Mouse (Mus musculus): ENCODE data around the gene Tssk3. TPM values are rescaled to one million over a fixed set of nuclear protein-coding genes. Genes with fewer than 3 reads are reported as not detected.

The Tssk3 gene
- total RNA-seq, 2 experiments from 2014 or later, result not detected

- TF ChIP-seq CTCF (IDR thresholded peaks at IDR 0.05), result no peak
- intact Hi-C loops (cut with DNase I), result loop anchor here (10.0 kb wide), 1 partner anchor 108 kb away; the partner anchor contains the start of genes Eif3i and Tmem234
- peak; percentile 39 for DNase-seq
- Histone ChIP-seq H3K4me3 (no peak overlapping the region), H3K27ac (no peak overlapping the region)
Measured at GRCm38 (mm10) chr4:129496631-129497030, 5.8 kb upstream of the Tssk3 start.

GRCm38 (mm10) chr4:129495672-129496562 is 5.1 kb upstream of the Tssk3 start:
- H3K27ac ChIP-seq, result no peak overlapping the region
- peak; percentile 19; the same call in 1 of the 2 replicates for TF ChIP-seq CTCF (IDR thresholded peaks at IDR 0.05)
- DNase-seq, result no peak
- intact Hi-C loops (cut with DNase I), result loop anchor here (10.0 kb wide), 1 partner anchor 109 kb away; the partner anchor contains the start of genes Eif3i and Tmem234
- no peak overlapping the region for H3K4me3 ChIP-seq

GRCm38 (mm10) chr4:129494681-129495080 is 3.9 kb upstream of the Tssk3 start:
- Histone ChIP-seq H3K4me3 (no peak overlapping the region), H3K27ac (no peak overlapping the region)
- intact Hi-C loops (cut with DNase I), result loop anchor here (10.0 kb wide), 1 partner anchor 110 kb away; the partner anchor contains the start of genes Eif3i and Tmem234
- peak; percentile 3; the same call in 1 of the 2 replicates for TF ChIP-seq CTCF (IDR thresholded peaks at IDR 0.05)
- DNase-seq, result no peak

GRCm38 (mm10) chr4:129481090-129481489 is 9.7 kb downstream of the Tssk3 start:
- Histone ChIP-seq H3K4me3 (no peak overlapping the region), H3K27ac (no peak overlapping the region)
- DNase-seq, result no peak
- intact Hi-C loops (cut with DNase I), result no loop called here
- TF ChIP-seq CTCF (IDR thresholded peaks at IDR 0.05), result no peak

GRCm38 (mm10) chr4:129479863-129480262 is 11.0 kb downstream of the Tssk3 start:
- no peak overlapping the region for H3K4me3 ChIP-seq
- intact Hi-C loops (cut with DNase I), result no loop called here
- H3K27ac ChIP-seq, result no peak overlapping the region
- TF ChIP-seq CTCF (IDR thresholded peaks at IDR 0.05), result no peak
- DNase-seq, result no peak

GRCm38 (mm10) chr4:129476047-129476446 is 14.8 kb downstream of the Tssk3 start:
- intact Hi-C loops (cut with DNase I), result no loop called here
- TF ChIP-seq CTCF (IDR thresholded peaks at IDR 0.05), result no peak
- DNase-seq, result no peak
- Histone ChIP-seq H3K4me3 (no peak overlapping the region), H3K27ac (no peak overlapping the region)

- no peak overlapping the region for H3K4me3 ChIP-seq
- H3K27ac ChIP-seq, result no peak overlapping the region
- DNase-seq, result no peak
- TF ChIP-seq CTCF (IDR thresholded peaks at IDR 0.05), result no peak
- intact Hi-C loops (cut with DNase I), result loop anchor here (5.0 kb wide), 1 partner anchor 277 kb away; the partner anchor contains the start of genes S100pbp and Yars
Measured at GRCm38 (mm10) chr4:129464286-129464815, 26.5 kb downstream of the Tssk3 start.

GRCm38 (mm10) chr4:129463097-129464059 is 27.4 kb downstream of the Tssk3 start:
- no peak overlapping the region for H3K27ac ChIP-seq
- no peak for TF ChIP-seq CTCF (IDR thresholded peaks at IDR 0.05)
- no peak overlapping the region for H3K4me3 ChIP-seq
- DNase-seq, result no peak
- intact Hi-C loops (cut with DNase I), result loop anchor here (5.0 kb wide), 1 partner anchor 276 kb away; the partner anchor contains the start of genes S100pbp and Yars

- TF ChIP-seq CTCF (IDR thresholded peaks at IDR 0.05), result no peak
- Histone ChIP-seq H3K4me3 (peak overlapping the region; percentile 92), H3K27ac (peak overlapping the region; percentile 97)
- DNase-seq, result no peak
- intact Hi-C loops (cut with DNase I), result loop anchor here (5.0 kb wide), 1 partner anchor 275 kb away; the partner anchor contains the start of genes S100pbp and Yars
Measured at GRCm38 (mm10) chr4:129462118-129462517, 28.7 kb downstream of the Tssk3 start.

GRCm38 (mm10) chr4:129461183-129461960 is 29.4 kb downstream of the Tssk3 start, which contains the start of gene Bsdc1:
Bsdc1 (plus strand) TSS chr4:129461581.
- no peak for TF ChIP-seq CTCF (IDR thresholded peaks at IDR 0.05)

GRCm38 (mm10) chr4:129460827-129461182 is 30.0 kb downstream of the Tssk3 start:
- TF ChIP-seq CTCF (IDR thresholded peaks at IDR 0.05), result no peak
- Histone ChIP-seq H3K4me3 (peak overlapping the region; percentile 92), H3K27ac (peak overlapping the region; percentile 96)
- intact Hi-C loops (cut with DNase I), result loop anchor here (5.0 kb wide), 1 partner anchor 274 kb away; the partner anchor contains the start of genes S100pbp and Yars
- DNase-seq, result no peak

More at GRCm38 (mm10) chr4:129461183-129461960, 29.4 kb downstream of the Tssk3 start, which contains the start of gene Bsdc1:
- Histone ChIP-seq H3K27ac (peak within 1 kb of the TSS; percentile 97), H3K4me3 (peak within 1 kb of the TSS; percentile 92)
- DNase-seq, result peak; percentile 99
- intact Hi-C loops (cut with DNase I), result loop anchor here (5.0 kb wide), 1 partner anchor 274 kb away; the partner anchor contains the start of genes S100pbp and Yars
